Mouse (Mus musculus): ENCODE results near the gene Olfr1205. TPM values are rescaled to one million over a fixed set of nuclear protein-coding genes. Genes with fewer than 3 reads are reported as not detected.

Olfr1205 gene
- not detected in 2 replicates for total RNA-seq (2015; ENCODE audit: low replicate concordance)
- 0.28 TPM in 1 of 2 replicates, not detected in the other for total RNA-seq (2017; ENCODE audit: low replicate concordance)

DNA sequence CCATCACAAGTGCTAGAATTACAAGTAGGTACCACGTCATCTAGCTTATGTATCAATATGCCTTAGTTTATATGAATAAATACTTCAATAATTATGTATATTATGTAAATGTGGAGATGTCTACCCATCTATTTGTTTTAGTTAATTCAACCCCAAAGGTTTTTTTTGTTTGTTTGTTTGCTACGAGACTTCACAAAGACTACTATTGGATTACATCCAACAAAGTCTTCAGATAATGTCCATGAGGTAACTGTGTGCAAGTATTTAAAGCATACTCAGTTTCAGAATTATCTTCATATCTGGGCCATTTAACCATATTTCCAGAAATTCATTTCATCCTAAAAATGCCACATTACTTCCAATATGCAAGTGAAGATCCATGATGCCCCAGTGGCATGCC, at the start of gene Olfr1205:
Olfr1205 (plus strand) TSS at position 301 of the 400 bp plus-strand sequence.
- no peak for ATAC-seq (replicated peaks; ENCODE audit: low FRiP score, poor library complexity, severe bottlenecking)

DNA sequence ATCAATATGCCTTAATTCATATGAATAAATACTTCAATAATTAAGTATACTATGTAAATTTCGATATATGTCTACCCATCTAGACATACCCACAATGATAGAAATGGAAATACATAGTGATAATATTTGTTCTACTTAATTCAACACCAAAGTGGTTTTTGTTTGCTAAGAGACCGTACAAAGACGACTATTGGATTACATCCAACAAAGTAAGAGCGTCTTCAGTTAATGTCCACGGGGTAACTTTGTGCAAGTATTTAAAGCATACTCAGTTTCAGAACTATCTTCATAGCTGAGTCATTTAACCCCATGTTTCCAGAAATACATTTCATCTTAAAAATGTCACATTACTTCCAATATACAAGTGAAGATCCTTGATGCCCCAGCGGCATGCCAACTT, 36.8 kb upstream of the Olfr1205 start, which contains the start of gene Olfr1201:
Olfr1201 (plus strand) TSS at position 301 of the 400 bp plus-strand sequence.
- ATAC-seq (replicated peaks; ENCODE audit: low FRiP score, poor library complexity, severe bottlenecking), result no peak

DNA sequence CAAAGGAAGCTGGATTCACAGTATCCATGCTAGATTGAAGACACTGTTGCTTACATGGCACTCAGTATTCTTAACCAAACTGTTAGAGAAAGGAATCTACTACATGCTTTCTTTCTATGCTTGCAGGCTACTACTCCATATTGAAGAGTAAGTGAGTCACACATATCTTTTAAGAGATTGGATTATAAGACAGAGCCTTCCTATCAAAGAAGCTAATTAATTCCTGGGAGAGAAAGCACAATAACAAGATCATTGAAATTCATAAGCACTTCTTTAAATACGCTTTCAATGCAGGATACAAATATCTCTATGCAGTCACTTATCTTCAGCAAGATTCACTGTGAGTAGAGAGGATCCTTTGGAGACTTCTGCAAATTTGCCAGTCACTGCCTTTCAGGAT, 15.3 kb upstream of the Olfr1205 start, which contains the start of gene Olfr1202:
Olfr1202 (plus strand) TSS at position 301 of the 400 bp plus-strand sequence.
- no peak for ATAC-seq (replicated peaks; ENCODE audit: low FRiP score, poor library complexity, severe bottlenecking)

DNA sequence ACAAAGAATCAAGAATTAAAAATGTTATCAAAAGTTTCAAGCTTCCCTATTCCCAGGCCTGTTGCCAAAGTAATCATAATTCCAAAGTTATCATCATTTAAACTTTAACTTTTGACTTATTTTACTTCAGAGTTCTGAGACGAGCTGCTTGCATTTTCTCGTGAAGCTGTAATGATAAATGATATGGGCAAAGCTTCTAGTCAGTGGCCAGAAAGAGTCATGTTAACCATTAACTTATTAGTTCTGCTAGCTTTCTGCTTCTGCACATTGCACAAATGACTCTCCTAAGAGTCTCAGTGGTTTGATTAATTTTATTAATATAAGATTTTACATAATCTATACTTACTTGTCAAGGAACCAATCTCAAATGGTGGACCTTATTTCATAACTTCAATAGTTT, 8.9 kb downstream of the Olfr1205 start:
- ATAC-seq (replicated peaks; ENCODE audit: low FRiP score, poor library complexity, severe bottlenecking), result no peak

DNA sequence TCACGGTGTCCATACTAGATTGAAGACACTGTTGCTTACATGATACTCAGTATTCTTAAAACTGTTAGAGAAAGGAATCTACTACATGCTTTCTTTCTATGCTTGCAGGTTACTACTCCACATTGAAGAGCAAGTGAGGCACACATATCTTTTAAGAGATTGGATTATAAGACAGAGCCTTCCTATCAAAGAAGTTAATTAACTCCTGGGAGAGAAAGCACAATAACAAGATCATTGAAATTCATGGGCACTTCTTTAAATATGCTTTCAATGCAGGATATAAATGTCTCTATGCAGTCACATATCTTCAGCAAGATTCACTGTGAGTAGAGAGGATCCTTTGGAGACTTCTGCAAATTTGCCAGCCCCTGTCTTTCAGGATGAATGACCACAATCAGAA, 19.5 kb downstream of the Olfr1205 start, which contains the start of gene Olfr1204:
Olfr1204 (plus strand) TSS at position 301 of the 400 bp plus-strand sequence.
- no peak for ATAC-seq (replicated peaks; ENCODE audit: low FRiP score, poor library complexity, severe bottlenecking)

DNA sequence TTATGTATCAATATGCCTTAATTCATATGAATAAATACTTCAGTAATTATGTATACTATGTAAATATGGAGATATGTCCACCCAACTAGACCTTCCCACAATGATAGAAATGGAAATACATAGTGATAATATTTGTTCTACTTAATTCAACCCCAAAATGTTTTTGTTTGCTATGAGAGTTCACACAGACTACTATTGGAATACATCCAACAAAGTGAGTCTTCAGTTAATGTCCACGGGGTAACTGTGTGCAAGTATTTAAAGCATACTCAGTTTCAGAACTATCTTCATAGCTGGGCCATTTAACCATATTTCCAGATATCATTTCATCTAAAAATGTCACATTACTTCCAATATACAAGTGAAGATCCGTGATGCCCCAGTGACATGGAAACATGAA, 33.4 kb downstream of the Olfr1205 start, which contains the start of gene Olfr1206:
Olfr1206 (plus strand) TSS at position 301 of the 400 bp plus-strand sequence.
- no peak for ATAC-seq (replicated peaks; ENCODE audit: low FRiP score, poor library complexity, severe bottlenecking)

Other genes starting within 250 kb of the Olfr1205 start
- not detected in 2 replicates for gene Olfr1189, start 243.3 kb upstream of the Olfr1205 start, total RNA-seq (2015; ENCODE audit: low replicate concordance)
- not detected in 2 replicates for gene Olfr1189, start 243.3 kb upstream of the Olfr1205 start, total RNA-seq (2017; ENCODE audit: low replicate concordance)
- not detected in 2 replicates for gene Olfr1191-ps1, start 189.2 kb upstream of the Olfr1205 start, total RNA-seq (2015; ENCODE audit: low replicate concordance)
- not detected in 2 replicates for gene Olfr1191-ps1, start 189.2 kb upstream of the Olfr1205 start, total RNA-seq (2017; ENCODE audit: low replicate concordance)
- gene Olfr1192-ps1, start 181.2 kb upstream of the Olfr1205 start, total RNA-seq (2015; ENCODE audit: low replicate concordance), result not detected in 2 replicates
- gene Olfr1192-ps1, start 181.2 kb upstream of the Olfr1205 start, total RNA-seq (2017; ENCODE audit: low replicate concordance), result 0.14 TPM in 1 of 2 replicates, not detected in the other
- not detected in 2 replicates for gene Olfr1193, start 154.1 kb upstream of the Olfr1205 start, total RNA-seq (2015; ENCODE audit: low replicate concordance)
- gene Olfr1193, start 154.1 kb upstream of the Olfr1205 start, total RNA-seq (2017; ENCODE audit: low replicate concordance), result not detected in 2 replicates
- not detected in 2 replicates for gene Olfr1195, start 140.6 kb upstream of the Olfr1205 start, total RNA-seq (2015; ENCODE audit: low replicate concordance)
- gene Olfr1195, start 140.6 kb upstream of the Olfr1205 start, total RNA-seq (2017; ENCODE audit: low replicate concordance), result not detected in 2 replicates
- not detected in 2 replicates for gene Olfr1196, start 125.1 kb upstream of the Olfr1205 start, total RNA-seq (2015; ENCODE audit: low replicate concordance)
- gene Olfr1196, start 125.1 kb upstream of the Olfr1205 start, total RNA-seq (2017; ENCODE audit: low replicate concordance), result not detected in 2 replicates
- gene Olfr1197, start 97.4 kb upstream of the Olfr1205 start, total RNA-seq (2015; ENCODE audit: low replicate concordance), result not detected in 2 replicates
- not detected in 2 replicates for gene Olfr1197, start 97.4 kb upstream of the Olfr1205 start, total RNA-seq (2017; ENCODE audit: low replicate concordance)
- not detected in 2 replicates for gene Olfr1198, start 78.4 kb upstream of the Olfr1205 start, total RNA-seq (2015; ENCODE audit: low replicate concordance)
- gene Olfr1198, start 78.4 kb upstream of the Olfr1205 start, total RNA-seq (2017; ENCODE audit: low replicate concordance), result not detected in 2 replicates
- gene Olfr1199, start 69.3 kb upstream of the Olfr1205 start, total RNA-seq (2015; ENCODE audit: low replicate concordance), result not detected in 2 replicates
- not detected in 2 replicates for gene Olfr1199, start 69.3 kb upstream of the Olfr1205 start, total RNA-seq (2017; ENCODE audit: low replicate concordance)
- gene Olfr1200, start 59.2 kb upstream of the Olfr1205 start, total RNA-seq (2015; ENCODE audit: low replicate concordance), result not detected in 2 replicates
- gene Olfr1200, start 59.2 kb upstream of the Olfr1205 start, total RNA-seq (2017; ENCODE audit: low replicate concordance), result not detected in 2 replicates
- gene Olfr1201, start 36.7 kb upstream of the Olfr1205 start, total RNA-seq (2015; ENCODE audit: low replicate concordance), result not detected in 2 replicates
- gene Olfr1201, start 36.7 kb upstream of the Olfr1205 start, total RNA-seq (2017; ENCODE audit: low replicate concordance), result not detected in 2 replicates
- gene Olfr1202, start 15.2 kb upstream of the Olfr1205 start, total RNA-seq (2015; ENCODE audit: low replicate concordance), result not detected in 2 replicates
- not detected in 2 replicates for gene Olfr1202, start 15.2 kb upstream of the Olfr1205 start, total RNA-seq (2017; ENCODE audit: low replicate concordance)
- gene Olfr1204, start 19.6 kb downstream of the Olfr1205 start, total RNA-seq (2015; ENCODE audit: low replicate concordance), result 14.6 TPM in 1 of 2 replicates, not detected in the other
- not detected in 2 replicates for gene Olfr1204, start 19.6 kb downstream of the Olfr1205 start, total RNA-seq (2017; ENCODE audit: low replicate concordance)
- gene Olfr1206, start 33.5 kb downstream of the Olfr1205 start, total RNA-seq (2015; ENCODE audit: low replicate concordance), result not detected in 2 replicates
- gene Olfr1206, start 33.5 kb downstream of the Olfr1205 start, total RNA-seq (2017; ENCODE audit: low replicate concordance), result not detected in 2 replicates
- gene Olfr1208, start 72.6 kb downstream of the Olfr1205 start, total RNA-seq (2015; ENCODE audit: low replicate concordance), result not detected in 2 replicates
- not detected in 2 replicates for gene Olfr1208, start 72.6 kb downstream of the Olfr1205 start, total RNA-seq (2017; ENCODE audit: low replicate concordance)
- gene Olfr1209, start 85.4 kb downstream of the Olfr1205 start, total RNA-seq (2015; ENCODE audit: low replicate concordance), result not detected in 2 replicates
- gene Olfr1209, start 85.4 kb downstream of the Olfr1205 start, total RNA-seq (2017; ENCODE audit: low replicate concordance), result not detected in 2 replicates
- gene Olfr1211, start 108.4 kb downstream of the Olfr1205 start, total RNA-seq (2015; ENCODE audit: low replicate concordance), result not detected in 2 replicates
- not detected in 2 replicates for gene Olfr1211, start 108.4 kb downstream of the Olfr1205 start, total RNA-seq (2017; ENCODE audit: low replicate concordance)
- gene Olfr1212, start 124.2 kb downstream of the Olfr1205 start, total RNA-seq (2015; ENCODE audit: low replicate concordance), result not detected in 2 replicates
- 0.43 TPM in 1 of 2 replicates, not detected in the other for gene Olfr1212, start 124.2 kb downstream of the Olfr1205 start, total RNA-seq (2017; ENCODE audit: low replicate concordance)
- not detected in 2 replicates for gene Gm13762, start 150.5 kb downstream of the Olfr1205 start, total RNA-seq (2015; ENCODE audit: low replicate concordance)
- gene Gm13762, start 150.5 kb downstream of the Olfr1205 start, total RNA-seq (2017; ENCODE audit: low replicate concordance), result not detected in 2 replicates
- not detected in 2 replicates for gene Olfr1214, start 162.9 kb downstream of the Olfr1205 start, total RNA-seq (2015; ENCODE audit: low replicate concordance)
- gene Olfr1214, start 162.9 kb downstream of the Olfr1205 start, total RNA-seq (2017; ENCODE audit: low replicate concordance), result not detected in 2 replicates
- gene Olfr1215, start 177.2 kb downstream of the Olfr1205 start, total RNA-seq (2015; ENCODE audit: low replicate concordance), result not detected in 2 replicates
- not detected in 2 replicates for gene Olfr1215, start 177.2 kb downstream of the Olfr1205 start, total RNA-seq (2017; ENCODE audit: low replicate concordance)
- gene Olfr1216, start 188.6 kb downstream of the Olfr1205 start, total RNA-seq (2015; ENCODE audit: low replicate concordance), result not detected in 2 replicates
- not detected in 2 replicates for gene Olfr1216, start 188.6 kb downstream of the Olfr1205 start, total RNA-seq (2017; ENCODE audit: low replicate concordance)
- not detected in 2 replicates for gene Olfr1217, start 202.3 kb downstream of the Olfr1205 start, total RNA-seq (2015; ENCODE audit: low replicate concordance)
- gene Olfr1217, start 202.3 kb downstream of the Olfr1205 start, total RNA-seq (2017; ENCODE audit: low replicate concordance), result not detected in 2 replicates
- gene Olfr1218, start 231.4 kb downstream of the Olfr1205 start, total RNA-seq (2015; ENCODE audit: low replicate concordance), result not detected in 2 replicates
- 0.14 TPM in 1 of 2 replicates, not detected in the other for gene Olfr1218, start 231.4 kb downstream of the Olfr1205 start, total RNA-seq (2017; ENCODE audit: low replicate concordance)

All from erythroblast, adult 5-6 weeks (primary cell).